Mouse (Mus musculus) lung, postnatal 0 days (tissue): ENCODE measurements around the gene Olfr659.

Source experiments
- CTCF ChIP-seq: IDR thresholded peaks from 2 replicates; pipeline ENCODE4 v1.5.1; 2016; ENCODE audit warnings: antibody characterized with exemption, mild to moderate bottlenecking
- EP300 ChIP-seq: IDR thresholded peaks from 2 replicates; pipeline ENCODE4 v1.6.1; 2016; ENCODE audit warnings: antibody characterized with exemption, mild to moderate bottlenecking, control low read depth

GRCm38 (mm10) chr7:104646841-104647482, 19.6 kb upstream of the Olfr659 start, which contains the start of gene Olfr658:
- peak; percentile 60 for TF ChIP-seq CTCF
- TF ChIP-seq EP300 = no peak
